Mouse (Mus musculus): ENCODE measurements around the gene Tomm22.

The Tomm22 gene

GRCm38 (mm10) chr15:79686046-79686869, 15.6 kb downstream of the Tomm22 start:
- no peak for DNase-seq (ENCODE audit: low read depth)

GRCm38 (mm10) chr15:79687175-79687574, 16.5 kb downstream of the Tomm22 start:
- peak; percentile 57 for DNase-seq (ENCODE audit: low read depth)

GRCm38 (mm10) chr15:79687646-79688267, 17.1 kb downstream of the Tomm22 start, which contains the start of gene Josd1:
Gene Josd1, minus strand, starts transcription at chr15:79687919.
- DNase-seq (ENCODE audit: low read depth), result peak; percentile 96

GRCm38 (mm10) chr15:79688268-79688956, 17.8 kb downstream of the Tomm22 start:
- no peak for DNase-seq (ENCODE audit: low read depth)

- no peak for DNase-seq (ENCODE audit: low read depth)
Observed at GRCm38 (mm10) chr15:79689662-79690425, 19.2 kb downstream of the Tomm22 start.

GRCm38 (mm10) chr15:79690426-79691022, 19.9 kb downstream of the Tomm22 start, which contains the start of gene Gtpbp1:
Gene Gtpbp1, plus strand, starts transcription at chr15:79690845.
- DNase-seq (ENCODE audit: low read depth), result peak; percentile 100

GRCm38 (mm10) chr15:79691023-79691508, 20.4 kb downstream of the Tomm22 start:
- no peak for DNase-seq (ENCODE audit: low read depth)

- DNase-seq (ENCODE audit: low read depth), result no peak
Observed at GRCm38 (mm10) chr15:79692334-79692733, 21.7 kb downstream of the Tomm22 start.

GRCm38 (mm10) chr15:79693740-79694139, 23.1 kb downstream of the Tomm22 start:
- DNase-seq (ENCODE audit: low read depth), result no peak

- DNase-seq (ENCODE audit: low read depth), result no peak
Observed at GRCm38 (mm10) chr15:79694512-79694911, 23.9 kb downstream of the Tomm22 start.

GRCm38 (mm10) chr15:79695516-79695915, 24.9 kb downstream of the Tomm22 start:
- DNase-seq (ENCODE audit: low read depth), result no peak

GRCm38 (mm10) chr15:79696508-79696907, 25.8 kb downstream of the Tomm22 start:
- no peak for DNase-seq (ENCODE audit: low read depth)

GRCm38 (mm10) chr15:79697011-79697410, 26.4 kb downstream of the Tomm22 start:
- DNase-seq (ENCODE audit: low read depth), result no peak

- no peak for DNase-seq (ENCODE audit: low read depth)
Observed at GRCm38 (mm10) chr15:79697558-79698187, 27.0 kb downstream of the Tomm22 start.

GRCm38 (mm10) chr15:79706603-79707214, 36.0 kb downstream of the Tomm22 start:
- no peak for DNase-seq (ENCODE audit: low read depth)

- no peak for DNase-seq (ENCODE audit: low read depth)
Observed at GRCm38 (mm10) chr15:79708229-79708822, 37.7 kb downstream of the Tomm22 start.

GRCm38 (mm10) chr15:79715646-79716045, 45.0 kb downstream of the Tomm22 start:
- DNase-seq (ENCODE audit: low read depth), result no peak

- no peak for DNase-seq (ENCODE audit: low read depth)
Observed at GRCm38 (mm10) chr15:79716710-79717109, 46.0 kb downstream of the Tomm22 start.

- DNase-seq (ENCODE audit: low read depth), result no peak
Observed at GRCm38 (mm10) chr15:79720267-79720666, 49.6 kb downstream of the Tomm22 start.

GRCm38 (mm10) chr15:79720796-79721195, 50.1 kb downstream of the Tomm22 start:
- no peak for DNase-seq (ENCODE audit: low read depth)
